Mouse (Mus musculus): ENCODE measurements at regions not wholly inside any gene's neighbourhood (a gene's known extent, or its start where the extent isn't known, plus 50 kb on each side); places are given as distances from the start of the nearest gene placed in this dataset.
A peak's percentile ranks its signal among the peaks of the same experiment; 100 is the strongest.

DNA sequence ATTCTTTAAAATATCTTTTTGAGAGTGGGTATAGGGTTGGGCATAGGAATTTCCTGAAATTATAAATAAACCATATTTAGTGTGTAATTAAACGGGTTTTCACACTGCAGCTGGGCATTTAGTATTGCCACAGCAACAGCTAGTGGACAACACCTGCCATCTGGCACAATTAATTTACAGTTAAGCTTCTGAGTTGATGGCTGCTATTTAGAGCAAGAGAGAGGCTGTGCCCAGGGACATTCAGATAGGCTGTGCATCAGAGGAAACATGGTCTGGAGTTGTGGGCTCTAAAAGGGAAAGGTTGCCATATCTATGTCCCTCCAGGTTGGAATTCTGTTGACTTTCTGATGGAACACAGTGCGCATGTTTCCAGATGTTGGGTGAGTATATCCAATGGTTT, 227.1 kb downstream of the Pth2r start:
- DNase-seq (ENCODE audit: low spot score) (peak; percentile 52), ATAC-seq (ENCODE audit: low FRiP score) (no peak)
- Histone ChIP-seq H3K4me2 (ENCODE audit: low read depth, low read length, poor library complexity, severe bottlenecking) (no peak overlapping the region), H3K9me3 (ENCODE audit: low read length) (no peaks in the 10 kb centered on the region), H3K4me3 (ENCODE audit: low read depth, low read length) (no peak overlapping the region), H3K4me1 (ENCODE audit: insufficient read depth, low read length) (no peaks in the 10 kb centered on the region), H3K9ac (replicated peaks; ENCODE audit: low read length, poor library complexity, severe bottlenecking) (no peak overlapping the region), H3K36me3 (ENCODE audit: insufficient read depth, low read length) (no peaks in the 10 kb centered on the region), H3K27ac (ENCODE audit: low read depth, low read length) (no peak overlapping the region), H3K27me3 (ENCODE audit: insufficient read depth, low read length) (no peaks in the 10 kb centered on the region)
- WGBS, result 83% methylated on average over 2 of the region's 2 CpGs
- no peak for TF ChIP-seq CTCF (IDR thresholded peaks at IDR 0.05)

DNA sequence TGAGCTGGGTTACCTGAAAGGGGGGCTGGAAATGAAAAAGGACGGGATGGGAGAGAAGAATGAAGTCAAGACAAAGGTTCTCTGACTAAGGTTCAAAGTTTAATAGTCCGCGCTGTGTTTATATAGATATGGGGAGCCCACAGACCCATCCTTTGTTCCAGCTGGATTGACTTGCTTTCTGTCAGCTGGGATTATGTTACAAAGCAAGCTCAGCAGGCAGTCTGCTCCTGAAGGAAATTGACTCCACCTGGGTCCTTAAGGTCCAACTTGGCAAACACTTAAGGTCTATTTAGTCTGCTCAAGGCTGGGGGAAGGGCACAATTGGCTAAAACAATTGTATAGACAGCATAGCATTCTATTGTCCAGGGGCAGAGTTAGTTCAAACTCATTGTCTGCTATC, 253.8 kb downstream of the Pth2r start:
- ATAC-seq (ENCODE audit: low FRiP score), result no peak
- no peaks in the 10 kb centered on the region for H3K27me3 ChIP-seq (ENCODE audit: insufficient read depth, low read length)
- H3K27ac ChIP-seq (ENCODE audit: low read depth, low read length), result no peak overlapping the region
- TF ChIP-seq CTCF (IDR thresholded peaks at IDR 0.05), result no peak
- WGBS, result 43% methylated on average over 3 of the region's 3 CpGs
- DNase-seq (ENCODE audit: low spot score), result no peak
- no peak overlapping the region for H3K4me2 ChIP-seq (ENCODE audit: low read depth, low read length, poor library complexity, severe bottlenecking)
- no peak overlapping the region for H3K9ac ChIP-seq (replicated peaks; ENCODE audit: low read length, poor library complexity, severe bottlenecking)
- no peak overlapping the region for H3K4me3 ChIP-seq (ENCODE audit: low read depth, low read length)
- H3K4me1 ChIP-seq (ENCODE audit: insufficient read depth, low read length), result no peaks in the 10 kb centered on the region
- H3K36me3 ChIP-seq (ENCODE audit: insufficient read depth, low read length), result no peaks in the 10 kb centered on the region
- no peaks in the 10 kb centered on the region for H3K9me3 ChIP-seq (ENCODE audit: low read length)

- no peak for TF ChIP-seq CTCF (IDR thresholded peaks at IDR 0.05)
- Histone ChIP-seq H3K27ac (ENCODE audit: low read depth, low read length) (no peak overlapping the region), H3K4me3 (ENCODE audit: low read depth, low read length) (no peak overlapping the region), H3K9me3 (ENCODE audit: low read length) (no peaks in the 10 kb centered on the region), H3K27me3 (ENCODE audit: insufficient read depth, low read length) (no peaks in the 10 kb centered on the region), H3K4me1 (ENCODE audit: insufficient read depth, low read length) (no peaks in the 10 kb centered on the region), H3K36me3 (ENCODE audit: insufficient read depth, low read length) (no peaks in the 10 kb centered on the region), H3K9ac (replicated peaks; ENCODE audit: low read length, poor library complexity, severe bottlenecking) (no peak overlapping the region), H3K4me2 (ENCODE audit: low read depth, low read length, poor library complexity, severe bottlenecking) (no peak overlapping the region)
- ATAC-seq (ENCODE audit: low FRiP score), result no peak
- DNase-seq (ENCODE audit: low spot score), result no peak
- whole genome bisulfite sequencing, result 79% methylated on average over 3 of the region's 3 CpGs
Observed at GRCm38 (mm10) chr1:65538509-65538908, 256.7 kb downstream of the Pth2r start.

- Histone ChIP-seq H3K9ac (replicated peaks; ENCODE audit: low read length, poor library complexity, severe bottlenecking) (no peak overlapping the region), H3K4me2 (ENCODE audit: low read depth, low read length, poor library complexity, severe bottlenecking) (no peak overlapping the region), H3K4me1 (ENCODE audit: insufficient read depth, low read length) (no peaks in the 10 kb centered on the region), H3K36me3 (ENCODE audit: insufficient read depth, low read length) (no peaks in the 10 kb centered on the region), H3K27ac (ENCODE audit: low read depth, low read length) (no peak overlapping the region), H3K27me3 (ENCODE audit: insufficient read depth, low read length) (no peaks in the 10 kb centered on the region), H3K4me3 (ENCODE audit: low read depth, low read length) (no peak overlapping the region), H3K9me3 (ENCODE audit: low read length) (no peaks in the 10 kb centered on the region)
- WGBS, result 35% methylated on average over 5 of the region's 5 CpGs
- no peak for TF ChIP-seq CTCF (IDR thresholded peaks at IDR 0.05)
- peak; percentile 44; the same call in 1 of the 2 replicates for ATAC-seq (ENCODE audit: low FRiP score)
- peak; percentile 44 for DNase-seq (ENCODE audit: low spot score)
Observed at GRCm38 (mm10) chr1:65544219-65544864, 262.5 kb downstream of the Pth2r start.

GRCm38 (mm10) chr1:65545336-65546060, 263.6 kb downstream of the Pth2r start:
- no peak overlapping the region for H3K9ac ChIP-seq (replicated peaks; ENCODE audit: low read length, poor library complexity, severe bottlenecking)
- no peak for DNase-seq (ENCODE audit: low spot score)
- 60% methylated on average over 5 of the region's 5 CpGs for WGBS
- no peak overlapping the region for H3K4me3 ChIP-seq (ENCODE audit: low read depth, low read length)
- H3K4me2 ChIP-seq (ENCODE audit: low read depth, low read length, poor library complexity, severe bottlenecking), result no peak overlapping the region
- no peaks in the 10 kb centered on the region for H3K4me1 ChIP-seq (ENCODE audit: insufficient read depth, low read length)
- H3K9me3 ChIP-seq (ENCODE audit: low read length), result no peaks in the 10 kb centered on the region
- H3K27ac ChIP-seq (ENCODE audit: low read depth, low read length), result no peak overlapping the region
- no peak for TF ChIP-seq CTCF (IDR thresholded peaks at IDR 0.05)
- ATAC-seq (ENCODE audit: low FRiP score), result no peak
- no peaks in the 10 kb centered on the region for H3K27me3 ChIP-seq (ENCODE audit: insufficient read depth, low read length)
- H3K36me3 ChIP-seq (ENCODE audit: insufficient read depth, low read length), result no peaks in the 10 kb centered on the region

DNA sequence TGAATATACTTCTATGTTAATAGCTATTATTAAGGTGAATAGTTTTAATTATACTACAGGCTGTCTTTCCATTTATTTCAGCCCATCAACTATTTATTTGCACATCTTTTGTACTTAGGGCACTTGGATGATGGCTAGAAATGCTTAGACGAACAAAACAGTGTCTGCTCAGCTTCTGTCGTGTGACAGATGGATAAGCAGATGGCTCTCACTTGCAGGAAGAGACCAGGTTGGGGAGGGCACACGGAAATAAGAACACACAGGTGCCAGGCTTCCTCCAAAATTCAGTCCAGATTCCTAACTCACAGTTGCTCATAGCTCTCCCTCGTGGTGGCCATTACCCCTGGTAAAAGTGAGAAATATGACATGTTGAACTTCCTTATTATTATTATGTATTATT, 267.0 kb downstream of the Pth2r start:
- no peaks in the 10 kb centered on the region for H3K4me1 ChIP-seq (ENCODE audit: insufficient read depth, low read length)
- H3K36me3 ChIP-seq (ENCODE audit: insufficient read depth, low read length), result no peaks in the 10 kb centered on the region
- no peak for TF ChIP-seq CTCF (IDR thresholded peaks at IDR 0.05)
- no peak overlapping the region for H3K9ac ChIP-seq (replicated peaks; ENCODE audit: low read length, poor library complexity, severe bottlenecking)
- no peaks in the 10 kb centered on the region for H3K27me3 ChIP-seq (ENCODE audit: insufficient read depth, low read length)
- DNase-seq (ENCODE audit: low spot score), result peak; percentile 56
- H3K4me2 ChIP-seq (ENCODE audit: low read depth, low read length, poor library complexity, severe bottlenecking), result no peak overlapping the region
- ATAC-seq (ENCODE audit: low FRiP score), result no peak; the same call in 1 of the 2 replicates
- H3K9me3 ChIP-seq (ENCODE audit: low read length), result no peaks in the 10 kb centered on the region
- WGBS, result 67% methylated on average over 4 of the region's 4 CpGs
- no peak overlapping the region for H3K4me3 ChIP-seq (ENCODE audit: low read depth, low read length)
- H3K27ac ChIP-seq (ENCODE audit: low read depth, low read length), result no peak overlapping the region

All from midbrain, postnatal 0 days (tissue).